Mouse (Mus musculus) liver, postnatal 0 days (tissue): ENCODE measurements around the gene Chrna10.

Experiments
- CTCF ChIP-seq: sonication (generic); IDR thresholded peaks from 2 replicates; pipeline ENCODE4 v1.5.1; 2016; ENCODE audit warnings: antibody characterized with exemption, low read depth
- EP300 ChIP-seq: IDR thresholded peaks from 2 replicates; pipeline ENCODE4 v1.6.1; 2016; ENCODE audit warnings: antibody characterized with exemption, low read depth, mild to moderate bottlenecking

DNA sequence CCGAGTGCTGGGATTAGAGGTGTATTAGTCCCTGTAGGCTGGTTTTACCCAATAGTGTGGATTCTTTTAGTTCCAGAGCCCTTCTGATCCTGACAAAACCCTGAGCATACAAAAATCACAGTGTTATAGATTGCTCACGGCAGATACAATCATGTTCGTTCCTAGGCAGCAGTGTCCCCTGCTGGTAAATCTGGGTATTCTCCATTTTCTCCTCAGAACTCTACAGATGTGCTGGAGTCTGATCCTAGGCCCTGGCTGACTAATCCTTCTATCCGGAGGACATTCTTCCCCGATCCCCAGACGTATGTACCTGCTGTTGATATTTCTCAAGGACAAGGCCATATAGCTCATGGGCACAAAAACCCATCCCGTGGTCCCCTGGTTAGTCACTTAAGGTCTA lies 38.1 kb downstream of the Chrna10 start:
- TF ChIP-seq CTCF (peak; percentile 84), EP300 (no peak)
